Mouse (Mus musculus) lung, postnatal 0 days (tissue): ENCODE data around the gene Mmp24. TPM values are rescaled to one million over a fixed set of nuclear protein-coding genes. Genes with fewer than 3 reads are reported as not detected.

Experiments
- ATAC-seq: fragments of 200-750 bp; cut with Nextera tagmentation; 2 replicates; pipeline ENCODE4 v1.8.0; 2017; ENCODE audit warnings: moderate library complexity
- DNase-seq: peaks from one replicate; pipeline ENCODE4 v3.0.0-alpha.2; 2016; ENCODE audit warnings: low spot score
- H3K27ac ChIP-seq: fragments of 300-500 bp; sonication (generic); 2 replicates; pipeline ENCODE4 v1.5.1; 2014; ENCODE audit warnings: antibody characterized with exemption, mild to moderate bottlenecking, low read length, mixed read lengths
- H3K27me3 ChIP-seq: fragments of 300-500 bp; sonication (generic); replicated peaks from 2 replicates; pipeline ENCODE4 v1.6.1; 2014; ENCODE audit warnings: low read length, mixed read lengths; ENCODE audit not compliant: insufficient read depth
- H3K36me3 ChIP-seq: fragments of 300-500 bp; sonication (generic); 2 replicates; pipeline ENCODE4 v1.6.1; 2014; ENCODE audit warnings: low read length, mixed read lengths; ENCODE audit not compliant: insufficient read depth
- H3K4me1 ChIP-seq: fragments of 300-500 bp; sonication (generic); 2 replicates; pipeline ENCODE4 v1.6.1; 2014; ENCODE audit warnings: antibody characterized with exemption, low read depth, low read length, mixed read lengths; ENCODE audit not compliant: insufficient read depth
- H3K4me2 ChIP-seq: fragments of 300-500 bp; sonication (generic); replicated peaks from 2 replicates; pipeline ENCODE4 v1.6.1; 2014; ENCODE audit warnings: low read depth, mild to moderate bottlenecking, low read length, moderate library complexity, mixed read lengths
- H3K4me3 ChIP-seq: fragments of 300-500 bp; sonication (generic); 2 replicates; pipeline ENCODE4 v1.5.1; 2014; ENCODE audit warnings: low read depth, low read length
- H3K9ac ChIP-seq: fragments of 300-500 bp; sonication (generic); replicated peaks from 2 replicates; pipeline ENCODE4 v1.6.1; 2014; ENCODE audit warnings: low read depth, mild to moderate bottlenecking
- H3K9me3 ChIP-seq: fragments of 300-500 bp; sonication (generic); 2 replicates; pipeline ENCODE4 v1.6.1; 2016; ENCODE audit warnings: low read length, mixed read lengths
- CTCF ChIP-seq: IDR thresholded peaks from 2 replicates; pipeline ENCODE4 v1.5.1; 2016; ENCODE audit warnings: antibody characterized with exemption, mild to moderate bottlenecking
- EP300 ChIP-seq: IDR thresholded peaks from 2 replicates; pipeline ENCODE4 v1.6.1; 2016; ENCODE audit warnings: antibody characterized with exemption, mild to moderate bottlenecking, control low read depth
- WGBS: fragments of 180-500 bp; shearing (Covaris S2); extraction: QIAGEN DNeasy Blood & Tissue Kit; methylation state at CpG from one replicate; pipeline ENCODE4 v1.1.7; 2014; 5-methylcytosine and 5-hydroxymethylcytosine counted together
- polyA plus RNA-seq: library from polyadenylated mRNA; unstranded; fragments of >200 nt; fragmentation: Nextera tagmentation; extraction: Ambion mirVana; gene quantifications from 2 replicates; pipeline ENCODE4 v1.2.1, GENCODE M21; 2015

Gene Mmp24
- polyA plus RNA-seq, 1 experiment from 2014 or later = 0.11 TPM

GRCm38 (mm10) chr2:155809620-155810019, 34.5 kb downstream of the Mmp24 start:
- Histone ChIP-seq H3K36me3 (no peaks in the 10 kb centered on the region), H3K4me1 (no peaks in the 10 kb centered on the region), H3K4me2 (no peak overlapping the region), H3K27me3 (no peaks in the 10 kb centered on the region), H3K9me3 (no peaks in the 10 kb centered on the region), H3K9ac (no peak overlapping the region), H3K27ac (no peak overlapping the region), H3K4me3 (no peak overlapping the region)
- 72% methylated on average over 4 of the region's 4 CpGs for WGBS
- no peak for DNase-seq
- TF ChIP-seq EP300 (no peak), CTCF (no peak)
- no peak for ATAC-seq

DNA sequence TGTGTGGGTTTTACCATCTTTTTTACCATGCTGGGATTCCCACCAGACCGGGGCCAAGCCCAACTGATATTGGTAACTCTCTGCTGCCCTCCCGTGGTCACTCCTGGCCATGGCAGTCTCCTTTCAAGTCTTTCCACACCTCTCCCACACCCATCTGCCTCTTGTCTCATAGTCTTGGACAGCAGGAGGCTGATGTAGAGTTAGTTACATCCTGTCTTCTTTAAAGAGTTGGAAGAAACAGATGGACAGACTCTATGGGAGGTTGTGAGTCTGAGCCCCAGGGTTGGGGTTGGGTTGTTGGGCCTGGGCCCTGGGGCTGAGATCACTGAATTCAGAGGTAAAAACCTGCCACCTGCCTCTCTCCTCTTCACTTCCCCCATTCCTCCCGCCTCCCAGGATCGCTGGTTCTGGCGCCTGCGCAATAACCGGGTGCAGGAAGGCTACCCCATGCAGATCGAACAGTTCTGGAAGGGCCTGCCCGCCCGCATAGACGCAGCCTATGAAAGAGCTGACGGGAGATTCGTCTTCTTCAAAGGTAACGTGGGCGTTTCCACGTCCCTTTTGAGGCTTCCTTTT, 36.8 kb downstream of the Mmp24 start:
- DNase-seq (peak; percentile 73), ATAC-seq (peak; percentile 36; the same call in 1 of the 2 replicates)
- Histone ChIP-seq H3K27ac (no peak overlapping the region), H3K4me2 (no peak overlapping the region), H3K36me3 (no peaks in the 10 kb centered on the region), H3K9me3 (no peaks in the 10 kb centered on the region), H3K9ac (no peak overlapping the region), H3K27me3 (no peaks in the 10 kb centered on the region), H3K4me1 (no peaks in the 10 kb centered on the region), H3K4me3 (no peak overlapping the region)
- TF ChIP-seq EP300 (no peak), CTCF (peak; percentile 87)
- 34% methylated on average over 16 of the region's 16 CpGs for WGBS

GRCm38 (mm10) chr2:155812637-155813036, 37.5 kb downstream of the Mmp24 start:
- Histone ChIP-seq H3K36me3 (no peaks in the 10 kb centered on the region), H3K27me3 (no peaks in the 10 kb centered on the region), H3K27ac (no peak overlapping the region), H3K4me1 (no peaks in the 10 kb centered on the region), H3K9me3 (no peaks in the 10 kb centered on the region), H3K4me3 (no peak overlapping the region), H3K9ac (no peak overlapping the region), H3K4me2 (no peak overlapping the region)
- no peak for ATAC-seq
- WGBS = 53% methylated on average over 4 of the region's 4 CpGs
- no peak for DNase-seq
- TF ChIP-seq CTCF = no peak
- TF ChIP-seq EP300 = no peak

DNA sequence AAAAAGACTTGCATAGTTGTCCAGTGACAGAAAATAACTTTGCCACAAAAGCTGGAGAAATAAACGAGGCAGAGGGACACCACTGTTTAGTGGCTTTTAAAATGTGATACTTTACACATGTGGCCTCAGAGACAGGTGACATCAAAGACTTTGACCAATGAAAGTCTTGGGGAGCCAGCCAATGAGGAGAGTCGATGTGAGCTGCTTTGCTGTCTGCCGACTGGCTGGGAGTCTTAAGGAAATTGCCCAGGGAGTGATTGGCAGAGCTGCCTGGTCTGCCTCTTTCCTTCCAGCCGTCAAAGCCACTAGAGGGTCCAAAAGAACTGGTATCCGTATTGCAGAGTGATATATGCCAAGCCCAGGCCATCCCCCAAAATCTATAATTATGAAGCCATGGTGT, 39.7 kb downstream of the Mmp24 start:
- Histone ChIP-seq H3K4me1 (peaks cover 5% of the 10 kb centered on the region; the same call in 1 of the 2 replicates), H3K27ac (no peak overlapping the region), H3K9me3 (no peaks in the 10 kb centered on the region), H3K4me2 (no peak overlapping the region), H3K27me3 (no peaks in the 10 kb centered on the region), H3K4me3 (no peak overlapping the region), H3K9ac (no peak overlapping the region), H3K36me3 (no peaks in the 10 kb centered on the region)
- 25% methylated on average over 5 of the region's 5 CpGs for WGBS
- no peak for ATAC-seq
- TF ChIP-seq CTCF = no peak
- TF ChIP-seq EP300 = no peak
- DNase-seq = no peak

DNA sequence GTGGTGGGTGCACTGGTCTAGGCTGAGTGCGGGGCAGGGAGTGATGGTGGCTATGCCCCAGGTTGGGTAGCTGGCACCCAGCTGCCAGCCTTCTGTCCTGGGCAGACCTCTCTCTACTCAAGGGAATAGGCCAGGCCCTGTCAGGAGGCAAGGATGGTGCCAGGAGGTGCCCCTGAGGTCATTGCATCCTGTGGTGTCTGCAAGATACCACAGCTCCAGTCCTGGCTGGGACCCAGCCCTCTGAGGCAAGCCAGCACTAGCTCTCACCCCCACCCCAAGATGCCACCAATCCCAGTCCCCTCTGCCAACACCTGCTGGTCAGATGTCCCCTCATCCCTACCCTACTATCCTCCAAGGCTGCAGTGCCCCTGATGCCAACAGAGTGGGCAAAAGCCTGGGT, 41.0 kb downstream of the Mmp24 start:
- no peaks in the 10 kb centered on the region for H3K9me3 ChIP-seq
- WGBS = 90% methylated on average over 1 of the region's 1 CpGs
- no peak overlapping the region for H3K27ac ChIP-seq
- H3K4me1 ChIP-seq = peaks cover 5% of the 10 kb centered on the region; the same call in 1 of the 2 replicates
- no peaks in the 10 kb centered on the region for H3K27me3 ChIP-seq
- DNase-seq (no peak), ATAC-seq (no peak)
- H3K4me2 ChIP-seq = no peak overlapping the region
- no peak overlapping the region for H3K4me3 ChIP-seq
- H3K9ac ChIP-seq = no peak overlapping the region
- no peaks in the 10 kb centered on the region for H3K36me3 ChIP-seq
- TF ChIP-seq CTCF = no peak
- TF ChIP-seq EP300 = no peak

GRCm38 (mm10) chr2:155817301-155818245, 42.4 kb downstream of the Mmp24 start:
- TF ChIP-seq CTCF = no peak
- no peak for TF ChIP-seq EP300
- DNase-seq (no peak), ATAC-seq (no peak)
- Histone ChIP-seq H3K36me3 (peaks cover 3% of the 10 kb centered on the region; the same call in 1 of the 2 replicates), H3K9ac (no peak overlapping the region), H3K9me3 (no peaks in the 10 kb centered on the region), H3K4me3 (no peak overlapping the region), H3K27ac (no peak overlapping the region), H3K27me3 (no peaks in the 10 kb centered on the region), H3K4me2 (peak overlapping the region; percentile 91; the same call in 1 of the 2 replicates), H3K4me1 (peaks cover 5% of the 10 kb centered on the region; the same call in 1 of the 2 replicates)
- 66% methylated on average over 10 of the region's 10 CpGs for WGBS
